Mouse (Mus musculus): ENCODE data around the gene Mybpc3. TPM values are rescaled to one million over a fixed set of nuclear protein-coding genes. Genes with fewer than 3 reads are reported as not detected.
A peak's percentile ranks its signal among the peaks of the same experiment; 100 is the strongest.
"Not testable (repeated sequence)": the region's sequence is repeated elsewhere in the genome, so short reads cannot be mapped to it uniquely, and the experiment has no call there.

Mybpc3 gene
- polyA plus RNA-seq, 1 experiment from 2014 or later = 0.07 TPM

GRCm38 (mm10) chr2:91097015-91097414, 20.9 kb upstream of the Mybpc3 start:
- 83% methylated on average over 10 of the region's 10 CpGs for WGBS
- Histone ChIP-seq H3K36me3 (replicated peaks) (no peaks in the 10 kb centered on the region), H3K9me3 (no peaks in the 10 kb centered on the region), H3K4me3 (no peak overlapping the region), H3K27me3 (replicated peaks; ENCODE audit: low read depth, poor library complexity, severe bottlenecking) (no peaks in the 10 kb centered on the region), H3K4me1 (peaks cover 4% of the 10 kb centered on the region; the same call in 1 of the 2 replicates), H3K27ac (replicated peaks) (no peak overlapping the region)
- no peak for DNase-seq (ENCODE audit: low spot score)

GRCm38 (mm10) chr2:91098156-91098555, 19.8 kb upstream of the Mybpc3 start:
- H3K4me3 ChIP-seq = no peak overlapping the region
- H3K36me3 ChIP-seq (replicated peaks) = no peaks in the 10 kb centered on the region
- H3K9me3 ChIP-seq = no peaks in the 10 kb centered on the region
- no peaks in the 10 kb centered on the region for H3K27me3 ChIP-seq (replicated peaks; ENCODE audit: low read depth, poor library complexity, severe bottlenecking)
- 83% methylated on average over 2 of the region's 2 CpGs for WGBS
- peaks cover 4% of the 10 kb centered on the region; the same call in 1 of the 2 replicates for H3K4me1 ChIP-seq
- DNase-seq (ENCODE audit: low spot score) = no peak
- no peak overlapping the region for H3K27ac ChIP-seq (replicated peaks)

- 16% methylated on average over 7 of the region's 7 CpGs for WGBS
- H3K9me3 ChIP-seq = no peaks in the 10 kb centered on the region
- H3K36me3 ChIP-seq (replicated peaks) = no peaks in the 10 kb centered on the region
- DNase-seq (ENCODE audit: low spot score) = peak; percentile 90
- no peak overlapping the region for H3K27ac ChIP-seq (replicated peaks)
- H3K4me3 ChIP-seq = no peak overlapping the region
- no peaks in the 10 kb centered on the region for H3K27me3 ChIP-seq (replicated peaks; ENCODE audit: low read depth, poor library complexity, severe bottlenecking)
- H3K4me1 ChIP-seq = peaks cover 4% of the 10 kb centered on the region; the same call in 1 of the 2 replicates
Observed at GRCm38 (mm10) chr2:91101124-91101740, 16.7 kb upstream of the Mybpc3 start.

GRCm38 (mm10) chr2:91108156-91108555, 9.8 kb upstream of the Mybpc3 start:
- Histone ChIP-seq H3K4me1 (no peaks in the 10 kb centered on the region; the same call in 1 of the 2 replicates), H3K4me3 (no peak overlapping the region), H3K27me3 (replicated peaks; ENCODE audit: low read depth, poor library complexity, severe bottlenecking) (no peaks in the 10 kb centered on the region), H3K9me3 (no peaks in the 10 kb centered on the region), H3K27ac (replicated peaks) (no peak overlapping the region), H3K36me3 (replicated peaks) (no peaks in the 10 kb centered on the region)
- DNase-seq (ENCODE audit: low spot score) = no peak
- WGBS = 83% methylated on average over 3 of the region's 3 CpGs

- Histone ChIP-seq H3K27ac (replicated peaks) (no peak overlapping the region), H3K27me3 (replicated peaks; ENCODE audit: low read depth, poor library complexity, severe bottlenecking) (peaks cover 4% of the 10 kb centered on the region; the same call in 1 of the 2 replicates), H3K36me3 (replicated peaks) (no peaks in the 10 kb centered on the region), H3K9me3 (no peaks in the 10 kb centered on the region), H3K4me1 (no peaks in the 10 kb centered on the region; the same call in 1 of the 2 replicates), H3K4me3 (no peak overlapping the region)
- DNase-seq (ENCODE audit: low spot score) = no peak
- WGBS = 85% methylated on average over 5 of the region's 5 CpGs
Observed at GRCm38 (mm10) chr2:91109241-91109640, 8.7 kb upstream of the Mybpc3 start.

GRCm38 (mm10) chr2:91109807-91110385, 8.0 kb upstream of the Mybpc3 start:
- WGBS = 91% methylated on average over 5 of the region's 5 CpGs
- H3K4me1 ChIP-seq = peaks cover 1% of the 10 kb centered on the region; the same call in 1 of the 2 replicates
- no peak overlapping the region for H3K4me3 ChIP-seq
- peaks cover 8% of the 10 kb centered on the region; the same call in 1 of the 2 replicates for H3K27me3 ChIP-seq (replicated peaks; ENCODE audit: low read depth, poor library complexity, severe bottlenecking)
- H3K27ac ChIP-seq (replicated peaks) = no peak overlapping the region
- no peak for DNase-seq (ENCODE audit: low spot score)
- no peaks in the 10 kb centered on the region for H3K36me3 ChIP-seq (replicated peaks)
- H3K9me3 ChIP-seq = no peaks in the 10 kb centered on the region

GRCm38 (mm10) chr2:91110429-91110828, 7.5 kb upstream of the Mybpc3 start:
- Histone ChIP-seq H3K4me1 (peaks cover 7% of the 10 kb centered on the region), H3K27me3 (replicated peaks; ENCODE audit: low read depth, poor library complexity, severe bottlenecking) (peaks cover 9% of the 10 kb centered on the region), H3K4me3 (no peak overlapping the region), H3K36me3 (replicated peaks) (no peaks in the 10 kb centered on the region), H3K27ac (replicated peaks) (no peak overlapping the region), H3K9me3 (no peaks in the 10 kb centered on the region)
- WGBS = 74% methylated on average over 6 of the region's 6 CpGs
- DNase-seq (ENCODE audit: low spot score) = no peak

GRCm38 (mm10) chr2:91111832-91112231, 6.1 kb upstream of the Mybpc3 start:
- 92% methylated on average over 3 of the region's 3 CpGs for WGBS
- not testable (repeated sequence) for H3K9me3 ChIP-seq; H3K27ac ChIP-seq (replicated peaks); H3K36me3 ChIP-seq (replicated peaks); DNase-seq (ENCODE audit: low spot score); H3K4me3 ChIP-seq
- Histone ChIP-seq H3K4me1 (peaks cover 13% of the 10 kb centered on the region), H3K27me3 (replicated peaks; ENCODE audit: low read depth, poor library complexity, severe bottlenecking) (peaks cover 23% of the 10 kb centered on the region)

- Histone ChIP-seq H3K27me3 (replicated peaks; ENCODE audit: low read depth, poor library complexity, severe bottlenecking) (peaks cover 26% of the 10 kb centered on the region), H3K27ac (replicated peaks) (no peak overlapping the region), H3K4me1 (peaks cover 13% of the 10 kb centered on the region), H3K36me3 (replicated peaks) (no peaks in the 10 kb centered on the region), H3K9me3 (no peaks in the 10 kb centered on the region), H3K4me3 (no peak overlapping the region)
- 59% methylated on average over 4 of the region's 4 CpGs for WGBS
- DNase-seq (ENCODE audit: low spot score) = no peak
Observed at GRCm38 (mm10) chr2:91112491-91112890, 5.5 kb upstream of the Mybpc3 start.

- H3K4me3 ChIP-seq = no peak overlapping the region
- H3K9me3 ChIP-seq = no peaks in the 10 kb centered on the region
- no peak for DNase-seq (ENCODE audit: low spot score)
- peaks cover 13% of the 10 kb centered on the region for H3K4me1 ChIP-seq
- H3K36me3 ChIP-seq (replicated peaks) = no peaks in the 10 kb centered on the region
- WGBS = 80% methylated on average over 10 of the region's 10 CpGs
- H3K27ac ChIP-seq (replicated peaks) = no peak overlapping the region
- H3K27me3 ChIP-seq (replicated peaks; ENCODE audit: low read depth, poor library complexity, severe bottlenecking) = peaks cover 33% of the 10 kb centered on the region
Observed at GRCm38 (mm10) chr2:91113334-91113733, 4.6 kb upstream of the Mybpc3 start.

GRCm38 (mm10) chr2:91113852-91114251, 4.1 kb upstream of the Mybpc3 start:
- Histone ChIP-seq H3K27me3 (replicated peaks; ENCODE audit: low read depth, poor library complexity, severe bottlenecking) (peaks cover 33% of the 10 kb centered on the region), H3K9me3 (no peaks in the 10 kb centered on the region), H3K4me1 (peaks cover 17% of the 10 kb centered on the region), H3K4me3 (no peak overlapping the region), H3K27ac (replicated peaks) (no peak overlapping the region), H3K36me3 (replicated peaks) (no peaks in the 10 kb centered on the region)
- WGBS = 74% methylated on average over 6 of the region's 6 CpGs
- no peak for DNase-seq (ENCODE audit: low spot score)

GRCm38 (mm10) chr2:91114781-91115577, 3.0 kb upstream of the Mybpc3 start:
- peaks cover 19% of the 10 kb centered on the region for H3K4me1 ChIP-seq
- WGBS = 8% methylated on average over 42 of the region's 42 CpGs
- no peaks in the 10 kb centered on the region for H3K9me3 ChIP-seq
- peak overlapping the region; percentile 81 for H3K27ac ChIP-seq (replicated peaks)
- no peaks in the 10 kb centered on the region for H3K36me3 ChIP-seq (replicated peaks)
- peak overlapping the region; percentile 65 for H3K4me3 ChIP-seq
- peaks cover 34% of the 10 kb centered on the region for H3K27me3 ChIP-seq (replicated peaks; ENCODE audit: low read depth, poor library complexity, severe bottlenecking)
- peak; percentile 96 for DNase-seq (ENCODE audit: low spot score)
